Mouse (Mus musculus): ENCODE data around the gene Gm45337. TPM values are rescaled to one million over a fixed set of nuclear protein-coding genes. Genes with fewer than 3 reads are reported as not detected.
A peak's percentile ranks its signal among the peaks of the same experiment; 100 is the strongest.

Gene Gm45337
- polyA plus RNA-seq, 1 experiment from 2014 or later = not detected

DNA sequence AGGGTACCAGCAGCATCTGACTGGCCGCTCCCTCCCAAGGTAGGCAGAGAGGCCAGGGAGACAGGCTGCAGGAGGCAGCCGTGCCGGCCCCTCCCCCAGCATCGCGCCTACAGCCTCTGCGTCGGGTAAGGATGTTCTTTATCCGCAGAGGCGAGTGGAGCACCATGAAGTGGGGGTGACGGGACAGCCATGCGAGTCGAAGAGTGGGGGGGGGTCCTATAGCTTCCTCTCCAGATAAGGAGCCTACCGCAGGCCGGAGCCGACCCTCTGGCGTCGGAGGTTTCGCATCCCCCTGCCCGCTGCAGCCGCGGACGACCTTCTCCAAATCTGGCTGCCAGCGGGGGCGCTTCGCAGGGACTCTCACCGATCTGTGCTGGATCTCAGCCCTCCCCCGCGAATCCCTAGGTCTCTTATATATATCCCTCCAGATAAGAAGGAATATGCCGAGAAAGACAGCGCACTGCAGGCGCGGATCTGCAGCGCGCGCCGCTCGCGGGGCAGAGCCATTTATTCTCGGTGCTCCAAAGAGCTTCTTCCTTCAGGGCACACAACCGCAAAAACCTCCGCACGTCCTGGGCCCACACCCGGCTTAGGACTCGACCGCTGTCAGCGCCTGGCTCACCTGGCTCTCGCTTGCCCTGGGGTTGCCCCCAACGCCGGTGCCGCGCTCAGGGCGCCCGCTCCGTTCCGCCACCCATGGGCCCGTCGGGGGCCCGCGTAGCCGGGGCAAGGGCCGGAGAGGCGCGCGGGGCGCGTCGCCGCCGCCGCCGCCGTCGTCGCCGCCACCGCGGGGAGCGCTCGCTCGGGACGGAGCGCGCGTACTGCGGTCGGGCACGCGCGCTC, 49.9 kb downstream of the Gm45337 start:
- WGBS = 1% methylated on average over 89 of the region's 89 CpGs
- peak overlapping the region; percentile 83 for H3K4me3 ChIP-seq (ENCODE audit: low read depth, low read length)
- H3K4me2 ChIP-seq (ENCODE audit: low read depth, low read length, severe bottlenecking) = peak overlapping the region; percentile 94
- no peaks in the 10 kb centered on the region for H3K9me3 ChIP-seq (ENCODE audit: control insufficient read depth, low read length)
- DNase-seq (ENCODE audit: low spot score) (peak; percentile 65), ATAC-seq (replicated peaks; ENCODE audit: low FRiP score) (peak; percentile 31)
- H3K36me3 ChIP-seq (ENCODE audit: control insufficient read depth, insufficient read depth, low read length) = no peaks in the 10 kb centered on the region
- peak overlapping the region; percentile 63; the same call in 1 of the 2 replicates for H3K27ac ChIP-seq (ENCODE audit: low read depth, low read length)
- peaks cover 23% of the 10 kb centered on the region for H3K4me1 ChIP-seq (replicated peaks; ENCODE audit: control insufficient read depth, insufficient read depth, low read length)
- peaks cover 12% of the 10 kb centered on the region for H3K27me3 ChIP-seq (ENCODE audit: control insufficient read depth, insufficient read depth, low read length)
- H3K9ac ChIP-seq (ENCODE audit: low read length) = peak overlapping the region; percentile 82

- Histone ChIP-seq H3K27me3 (ENCODE audit: control insufficient read depth, insufficient read depth, low read length) (peaks cover 12% of the 10 kb centered on the region), H3K4me3 (ENCODE audit: low read depth, low read length) (peak overlapping the region; percentile 83), H3K27ac (ENCODE audit: low read depth, low read length) (no peak overlapping the region), H3K4me1 (replicated peaks; ENCODE audit: control insufficient read depth, insufficient read depth, low read length) (peaks cover 28% of the 10 kb centered on the region), H3K9ac (ENCODE audit: low read length) (peak overlapping the region; percentile 82), H3K36me3 (ENCODE audit: control insufficient read depth, insufficient read depth, low read length) (no peaks in the 10 kb centered on the region), H3K9me3 (ENCODE audit: control insufficient read depth, low read length) (no peaks in the 10 kb centered on the region), H3K4me2 (ENCODE audit: low read depth, low read length, severe bottlenecking) (peak overlapping the region; percentile 94)
- ATAC-seq (replicated peaks; ENCODE audit: low FRiP score) = no peak
- WGBS = 22% methylated on average over 6 of the region's 6 CpGs
- DNase-seq (ENCODE audit: low spot score) = no peak
Measured at GRCm38 (mm10) chr7:142093696-142094240, 50.6 kb downstream of the Gm45337 start.

Other genes starting within 250 kb of the Gm45337 start
- gene Tollip, start 226.1 kb downstream of the Gm45337 start, polyA plus RNA-seq (2014; fragmentation: Nextera tagmentation; extraction: Ambion mirVana) = 59.8 and 70.7 TPM in 2 replicates
- 13.8 and 15.5 TPM in 2 replicates for gene Brsk2, start 194.9 kb downstream of the Gm45337 start, polyA plus RNA-seq (2014; fragmentation: Nextera tagmentation; extraction: Ambion mirVana)
- gene Mob2, start 83.5 kb downstream of the Gm45337 start, polyA plus RNA-seq (2014; fragmentation: Nextera tagmentation; extraction: Ambion mirVana) = 52.9 and 55.9 TPM in 2 replicates
- gene Dusp8, start 48.8 kb downstream of the Gm45337 start, polyA plus RNA-seq (2014; fragmentation: Nextera tagmentation; extraction: Ambion mirVana) = 22.6 and 28.1 TPM in 2 replicates
- 0.31 TPM in 1 of 2 replicates, not detected in the other for gene Gm45618, start 23.9 kb downstream of the Gm45337 start, polyA plus RNA-seq (2014; fragmentation: Nextera tagmentation; extraction: Ambion mirVana)
- gene Gm39115, start 8.6 kb downstream of the Gm45337 start, polyA plus RNA-seq (2014; fragmentation: Nextera tagmentation; extraction: Ambion mirVana) = not detected in 2 replicates
- gene Gm29735, start 12.5 kb upstream of the Gm45337 start, polyA plus RNA-seq (2014; fragmentation: Nextera tagmentation; extraction: Ambion mirVana) = not detected in 2 replicates
- gene Gm4553, start 21.1 kb upstream of the Gm45337 start, polyA plus RNA-seq (2014; fragmentation: Nextera tagmentation; extraction: Ambion mirVana) = not detected in 2 replicates
- not detected in 2 replicates for gene Krtap5-2, start 31.4 kb upstream of the Gm45337 start, polyA plus RNA-seq (2014; fragmentation: Nextera tagmentation; extraction: Ambion mirVana)
- gene Gm10153, start 45.8 kb upstream of the Gm45337 start, polyA plus RNA-seq (2014; fragmentation: Nextera tagmentation; extraction: Ambion mirVana) = not detected in 2 replicates
- gene Krtap5-3, start 56.8 kb upstream of the Gm45337 start, polyA plus RNA-seq (2014; fragmentation: Nextera tagmentation; extraction: Ambion mirVana) = not detected in 2 replicates
- not detected in 2 replicates for gene Gm7579, start 67.3 kb upstream of the Gm45337 start, polyA plus RNA-seq (2014; fragmentation: Nextera tagmentation; extraction: Ambion mirVana)
- not detected in 2 replicates for gene Krtap5-5, start 85.4 kb upstream of the Gm45337 start, polyA plus RNA-seq (2014; fragmentation: Nextera tagmentation; extraction: Ambion mirVana)
- not detected in 2 replicates for gene Gm40460, start 96.5 kb upstream of the Gm45337 start, polyA plus RNA-seq (2014; fragmentation: Nextera tagmentation; extraction: Ambion mirVana)
- not detected in 2 replicates for gene Gm2431, start 113.7 kb upstream of the Gm45337 start, polyA plus RNA-seq (2014; fragmentation: Nextera tagmentation; extraction: Ambion mirVana)
- not detected in 2 replicates for gene Gm4559, start 129.8 kb upstream of the Gm45337 start, polyA plus RNA-seq (2014; fragmentation: Nextera tagmentation; extraction: Ambion mirVana)
- gene Krtap5-1, start 152.5 kb upstream of the Gm45337 start, polyA plus RNA-seq (2014; fragmentation: Nextera tagmentation; extraction: Ambion mirVana) = not detected in 2 replicates
- not detected in 2 replicates for gene Krtap5-4, start 158.9 kb upstream of the Gm45337 start, polyA plus RNA-seq (2014; fragmentation: Nextera tagmentation; extraction: Ambion mirVana)
- gene Ifitm10, start 229.1 kb upstream of the Gm45337 start, polyA plus RNA-seq (2014; fragmentation: Nextera tagmentation; extraction: Ambion mirVana) = 0.24 and 0.32 TPM in 2 replicates
- not detected in 2 replicates for gene Gm49369, start 238.1 kb upstream of the Gm45337 start, polyA plus RNA-seq (2014; fragmentation: Nextera tagmentation; extraction: Ambion mirVana)
- gene Ctsd, start 243.4 kb upstream of the Gm45337 start, polyA plus RNA-seq (2014; fragmentation: Nextera tagmentation; extraction: Ambion mirVana) = 129 and 147 TPM in 2 replicates